Comparison of ENCODE assay signal across 8 mouse cellular contexts in the genomic region with DNA sequence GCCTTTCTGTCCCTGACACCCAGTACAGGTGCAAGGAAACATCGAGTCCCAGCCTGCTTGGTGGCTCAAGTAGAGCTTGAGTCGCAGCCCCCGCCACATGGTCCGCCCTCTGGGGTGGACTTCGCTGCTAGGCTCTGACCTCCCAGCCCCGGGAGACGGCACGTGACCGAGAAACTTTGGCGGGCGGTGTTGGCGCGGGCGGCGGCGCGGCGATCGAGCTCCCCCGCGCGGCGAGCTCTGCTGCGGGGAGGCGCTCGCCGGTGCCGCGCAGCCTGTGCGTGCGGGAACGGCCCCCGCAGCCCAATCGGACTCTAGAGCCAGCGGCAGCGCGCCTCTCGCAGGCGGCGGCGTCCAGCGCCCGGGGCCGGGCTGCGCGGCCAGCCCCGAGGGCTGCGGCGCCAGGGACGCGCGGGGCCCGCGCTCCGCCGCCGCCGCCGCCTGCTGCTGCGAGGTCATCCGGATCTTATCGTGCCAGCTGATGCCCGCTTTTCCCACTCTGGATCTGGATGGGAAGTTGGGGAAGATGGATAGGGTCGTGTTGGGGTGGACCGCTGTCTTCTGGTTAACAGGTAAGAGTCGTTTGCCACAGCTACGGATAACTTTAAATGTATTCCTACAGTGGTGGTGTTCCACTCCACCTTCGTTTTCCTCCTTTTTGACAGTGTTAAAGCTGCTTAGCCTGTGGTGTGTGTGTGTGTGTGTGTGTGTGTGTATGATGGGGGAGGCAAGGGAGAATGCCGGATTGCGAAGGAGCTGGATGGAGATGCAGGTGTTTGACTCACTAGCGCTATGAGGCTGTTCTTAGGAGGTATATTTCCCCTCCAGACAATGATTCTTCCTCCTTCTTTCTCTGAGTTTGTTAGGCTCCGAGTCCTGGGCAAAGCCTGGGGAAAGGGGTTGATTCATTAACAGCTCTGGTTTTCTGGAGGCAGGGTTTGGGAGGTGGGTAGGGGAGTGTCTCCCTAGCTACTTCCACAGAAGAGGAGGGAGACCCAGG. TPM values are rescaled to one million over a fixed set of nuclear protein-coding genes. Genes with fewer than 3 reads are reported as not detected.
DNase-seq lines count a peak whose midpoint lies in the region; ATAC-seq lines count a peak whose summit lies in the region.

Gene Ildr2 (plus strand): TSS at position 242 of the 997 bp plus-strand sequence.

- peak within 1 kb of the TSS; percentile 80 for H3K9ac ChIP-seq in hindbrain, embryonic 16.5 days (ENCODE audit: low read depth, low read length)

- H3K4me1 ChIP-seq in hindbrain, embryonic 16.5 days (ENCODE audit: control insufficient read depth, insufficient read depth, low read depth, low read length), result peaks cover 13% of the 10 kb centered on the region

- DNase-seq in ZHBTc4 (ENCODE audit: low read depth, low spot score), result peak; percentile 53
- DNase-seq in cerebellum, postnatal 14 days, result peak; percentile 62 to 75
- peak; percentile 67 for DNase-seq in gastrocnemius, postnatal 10 days
- DNase-seq in left cerebral cortex, postnatal 10 days (ENCODE audit: extremely low spot score in 1 of 2, low spot score in 2 of 2), result peak; percentile 31 to 85
- peak; percentile 44 to 57 for DNase-seq in lung, postnatal 4 days
- DNase-seq in right cerebral cortex, adult 2 months (ENCODE audit: low spot score in 2 of 2), result peak; percentile 66 to 67

- peak within 1 kb of the TSS; percentile 92 for H3K4me2 ChIP-seq in hindbrain, embryonic 16.5 days (ENCODE audit: low read length)

- H3K9me3 ChIP-seq in hindbrain, embryonic 16.5 days (ENCODE audit: control insufficient read depth, low read length), result no peaks in the 10 kb centered on the region

- H3K27ac ChIP-seq in hindbrain, embryonic 16.5 days (ENCODE audit: low read depth, low read length), result peak within 1 kb of the TSS; percentile 69

- intact Hi-C loops in left cerebral cortex, postnatal 10 days (cut with DNase I), result loop anchor here (2.0 kb wide), 1 partner anchor 93 kb away; no protein-coding TSS in a partner anchor

- H3K4me3 ChIP-seq in hindbrain, embryonic 16.5 days (ENCODE audit: low read length), result peak within 1 kb of the TSS; percentile 73

- no peaks in the 10 kb centered on the region for H3K36me3 ChIP-seq in hindbrain, embryonic 16.5 days (ENCODE audit: control insufficient read depth, insufficient read depth, low read length)

- peaks cover 4% of the 10 kb centered on the region; the same call in 1 of the 2 replicates for H3K27me3 ChIP-seq in hindbrain, embryonic 16.5 days (replicated peaks; ENCODE audit: control insufficient read depth, insufficient read depth, low read length)

- under 1% methylated on average over 66 of the region's 72 CpGs for WGBS in hindbrain, embryonic 16.5 days

- ATAC-seq in hindbrain, embryonic 16.5 days, result peak; percentile 77
- ATAC-seq in activated CD4-positive, CD25-positive, alpha-beta regulatory T cell, adult 4 months, result no peak

RNA-seq across cellular contexts. Expression of gene Ildr2, which starts in this region (rescaled TPM):
- 1 to 10 TPM; 2.6 to 3.4 TPM for total RNA-seq in gastrocnemius, postnatal 10 days (2021)
- 3.3 TPM in 2 replicates for polyA plus RNA-seq in hindbrain, embryonic 16.5 days (2015; fragmentation: Nextera tagmentation; extraction: Ambion mirVana)
- 100 to 1,000 TPM; 147 to 154 TPM for total RNA-seq in left cerebral cortex, postnatal 10 days (2021)
- polyA plus RNA-seq in activated CD4-positive, CD25-positive, alpha-beta regulatory T cell, adult 4 months (2017; shearing (Covaris generic)), result not detected

Comparison
In these comparisons a context has a peak if more than half of its experiments do, and no peak if none do; other contexts are left out.
1. RNA of gene Ildr2 (total RNA-seq): 147 to 154 TPM in left cerebral cortex, postnatal 10 days; 2.6 to 3.4 TPM in gastrocnemius, postnatal 10 days; every median in the first group is over 10 times any median in the second.
2. Peak in every context shown above with its lines, with median percentiles within 50 percentile points of each other: DNase-seq.